Mouse (Mus musculus) bone marrow, adult 2 months (tissue): ENCODE results near the gene Gm45062.

Experiments
- CTCF ChIP-seq: fragments of 200-500 bp; IDR thresholded peaks from 2 replicates; pipeline ENCODE4 v1.5.1; 2011; ENCODE audit warnings: low read length, control low read depth; ENCODE audit not compliant: control insufficient read depth, insufficient read depth
- POLR2A ChIP-seq: fragments of 200-500 bp; IDR thresholded peaks from 2 replicates; pipeline ENCODE4 v1.6.1; 2011; ENCODE audit warnings: low read depth, mild to moderate bottlenecking, control low read depth, low read length, borderline replicate concordance; ENCODE audit not compliant: control insufficient read depth

- TF ChIP-seq CTCF (no peak), POLR2A (no peak)
These were observed 146.6 kb downstream of the Gm45062 start for GRCm38 (mm10) chr6:8405844-8406243.
